ENCODE assay signal across 8 mouse cellular contexts in genomic region chr4:141302428-141303401, GRCm38 (mm10). TPM values are rescaled to one million over a fixed set of nuclear protein-coding genes. Genes with fewer than 3 reads are reported as not detected.
DNase-seq lines count a peak whose midpoint lies in the region; ATAC-seq and TF ChIP-seq lines count a peak whose summit lies in the region.

No protein-coding gene starts in this region.

- no peak for TF ChIP-seq CTCF in cerebellum, adult 2 months (IDR thresholded peaks at IDR 0.05; ENCODE audit: borderline replicate concordance, insufficient read depth, low read depth, low read length)
- no peak for TF ChIP-seq CTCF in spleen, adult 2 months (IDR thresholded peaks at IDR 0.05; ENCODE audit: extremely low read depth, insufficient read depth, insufficient read length, insufficient replicate concordance)

- WGBS in cerebellum, adult 2 months, result 45% methylated on average over 27 of the region's 27 CpGs
- WGBS in spleen, adult 2 months, result 19% methylated on average over 27 of the region's 27 CpGs
- 19% methylated on average over 27 of the region's 27 CpGs for WGBS in limb, embryonic 15.5 days
- 16% methylated on average over 27 of the region's 27 CpGs for WGBS in stomach, embryonic 15.5 days

- no peaks in the 10 kb centered on the region for H3K9me3 ChIP-seq in limb, embryonic 15.5 days
- no peaks in the 10 kb centered on the region for H3K9me3 ChIP-seq in stomach, embryonic 15.5 days

- H3K4me2 ChIP-seq in limb, embryonic 15.5 days, result peak overlapping the region; percentile 84
- H3K4me2 ChIP-seq in stomach, embryonic 15.5 days, result peak overlapping the region; percentile 93

- no peaks in the 10 kb centered on the region for H3K4me1 ChIP-seq in cerebellum, adult 2 months (ENCODE audit: control insufficient read depth, insufficient read depth, low read length)
- H3K4me1 ChIP-seq in spleen, adult 2 months (ENCODE audit: control insufficient read depth, insufficient read depth, insufficient read length), result peaks cover 7% of the 10 kb centered on the region
- peaks cover 51% of the 10 kb centered on the region for H3K4me1 ChIP-seq in limb, embryonic 15.5 days
- peaks cover 34% of the 10 kb centered on the region for H3K4me1 ChIP-seq in stomach, embryonic 15.5 days

- no peak overlapping the region for H3K27ac ChIP-seq in cerebellum, adult 2 months (ENCODE audit: insufficient read depth, low read length)
- no peak overlapping the region for H3K27ac ChIP-seq in spleen, adult 2 months (ENCODE audit: insufficient read depth, low read length)
- H3K27ac ChIP-seq in limb, embryonic 15.5 days, result no peak overlapping the region
- peak overlapping the region; percentile 78 for H3K27ac ChIP-seq in stomach, embryonic 15.5 days

- TF ChIP-seq POLR2A in cerebellum, adult 2 months (IDR thresholded peaks at IDR 0.05; ENCODE audit: borderline replicate concordance, insufficient read depth, low read length), result no peak
- TF ChIP-seq POLR2A in spleen, adult 2 months (IDR thresholded peaks at IDR 0.05; ENCODE audit: low read depth, low read length), result no peak

- H3K4me3 ChIP-seq in cerebellum, adult 2 months (replicated peaks; ENCODE audit: insufficient read depth, low read depth, low read length), result peak overlapping the region; percentile 14
- peak overlapping the region; percentile 71; the same call in 1 of the 2 replicates for H3K4me3 ChIP-seq in spleen, adult 2 months (ENCODE audit: extremely low read depth, insufficient read depth, insufficient read length)
- peak overlapping the region; percentile 67 for H3K4me3 ChIP-seq in limb, embryonic 15.5 days
- H3K4me3 ChIP-seq in stomach, embryonic 15.5 days (replicated peaks), result peak overlapping the region; percentile 69

- DNase-seq in cerebellum, adult 2 months, result no peak
- DNase-seq in cerebellum, adult 11 months, result no peak
- no peak for DNase-seq in spleen, adult 2 months (ENCODE audit: low read depth in 1 of 2, low spot score in 2 of 2)
- no peak for DNase-seq in spleen, adult 12 weeks (ENCODE audit: low spot score)
- no peak for DNase-seq in embryo, embryonic 10.5 days (ENCODE audit: low spot score)
- no peak for DNase-seq in cerebellum, postnatal 25 days

- H3K27me3 ChIP-seq in cerebellum, adult 2 months (ENCODE audit: control insufficient read depth, insufficient read depth, low read length), result no peaks in the 10 kb centered on the region; the same call in 1 of the 2 replicates
- peaks cover 3% of the 10 kb centered on the region; the same call in 1 of the 2 replicates for H3K27me3 ChIP-seq in spleen, adult 2 months (ENCODE audit: control insufficient read depth, insufficient read depth, low read length)
- peaks cover 18% of the 10 kb centered on the region; the same call in 1 of the 2 replicates for H3K27me3 ChIP-seq in limb, embryonic 15.5 days
- H3K27me3 ChIP-seq in stomach, embryonic 15.5 days (replicated peaks), result 0 out of 2 replicates have a peak, but pooled peaks cover 8% of the 10 kb centered on the region

- no peak for ATAC-seq in limb, embryonic 15.5 days (ENCODE audit: insufficient number of reproducible peaks, low FRiP score, low TSS enrichment, low read depth)
- no peak for ATAC-seq in stomach, embryonic 15.5 days (ENCODE audit: insufficient read depth, low FRiP score, low read depth)

- no peaks in the 10 kb centered on the region for H3K36me3 ChIP-seq in spleen, adult 2 months (ENCODE audit: control insufficient read depth, insufficient read depth, low read length)
- no peaks in the 10 kb centered on the region for H3K36me3 ChIP-seq in limb, embryonic 15.5 days
- no peaks in the 10 kb centered on the region for H3K36me3 ChIP-seq in stomach, embryonic 15.5 days

- H3K9ac ChIP-seq in limb, embryonic 15.5 days, result peak overlapping the region; percentile 54; the same call in 1 of the 2 replicates
- peak overlapping the region; percentile 60 for H3K9ac ChIP-seq in stomach, embryonic 15.5 days

RNA-seq across cellular contexts. Expression of gene Epha2, which starts 1.7 kb away (rescaled TPM):
- polyA plus RNA-seq in cerebellum, adult 2 months (2012; rRNA removed), result 1.9 and 2.0 TPM in 2 replicates
- 8.0 and 9.8 TPM in 2 replicates for polyA plus RNA-seq in spleen, adult 2 months (2012; rRNA removed)
- 6.2 and 6.5 TPM in 2 replicates for polyA plus RNA-seq in limb, embryonic 15.5 days (2015; fragmentation: Nextera tagmentation; extraction: Ambion mirVana)
- polyA plus RNA-seq in stomach, embryonic 15.5 days (2015; fragmentation: Nextera tagmentation; extraction: Ambion mirVana), result 5.9 and 7.3 TPM in 2 replicates

Comparison
In these comparisons a context has a peak if more than half of its experiments do, and no peak if none do; other contexts are left out.
1. H3K4me3 ChIP-seq: peak in every context shown above with its lines; median percentile 71 in spleen, adult 2 months; 69 in stomach, embryonic 15.5 days; 67 in limb, embryonic 15.5 days; 14 in cerebellum, adult 2 months.